Mouse (Mus musculus) E14TG2a.4 (cell line): ENCODE measurements around the gene Clic1.

Experiments used
- CTCF ChIP-seq: conservative IDR thresholded peaks from 2 replicates; pipeline ENCODE4 v1.5.1; 2014; ENCODE audit warnings: low read length
- NANOG ChIP-seq: IDR thresholded peaks from 2 replicates; pipeline ENCODE4 v1.6.1; 2014; ENCODE audit warnings: borderline replicate concordance, low read length, mixed read lengths
- POU5F1 ChIP-seq: IDR thresholded peaks from 2 replicates; pipeline ENCODE4 v1.6.1; 2014; ENCODE audit warnings: low read length, borderline replicate concordance

DNA sequence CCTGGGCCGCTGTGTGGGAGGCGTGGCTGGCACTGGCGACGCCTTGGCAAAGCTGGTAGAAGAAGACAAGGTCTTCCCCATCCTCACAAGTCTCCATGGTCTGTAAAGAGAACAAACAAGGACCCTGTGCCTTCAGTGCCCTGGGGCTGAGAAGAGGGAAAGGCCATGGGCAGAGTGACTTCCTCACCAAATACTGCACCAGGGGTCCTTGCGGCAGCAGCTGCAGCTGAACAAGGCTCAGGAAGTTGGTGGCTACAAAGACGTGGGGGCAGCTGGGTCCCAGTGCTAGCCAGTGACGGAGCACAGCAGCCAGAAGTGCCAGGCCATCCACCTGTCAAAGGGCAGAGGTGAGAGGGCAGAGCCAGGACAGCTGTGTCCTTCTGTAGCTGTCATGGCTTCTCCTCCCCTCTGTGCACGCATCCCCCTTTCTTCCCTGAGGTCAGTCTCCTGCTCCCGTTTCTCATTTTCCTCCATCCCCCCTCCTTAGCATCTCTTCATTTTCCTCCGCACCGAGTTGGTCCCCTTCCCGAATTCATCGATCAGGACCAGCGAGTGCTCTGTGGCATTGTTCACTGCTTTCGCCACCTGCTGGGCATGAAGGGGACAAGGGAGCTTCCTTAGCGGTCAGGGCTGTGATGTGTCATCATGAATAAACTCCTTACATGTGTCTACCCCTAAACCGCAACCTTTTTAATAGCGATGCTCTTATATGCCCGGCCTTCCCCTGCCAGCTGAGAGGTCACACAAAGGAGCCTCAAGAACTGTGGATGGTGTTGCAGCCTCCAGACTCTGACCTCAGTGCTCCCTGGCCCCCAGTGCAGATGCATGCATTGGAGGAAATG, 19.9 kb upstream of the Clic1 start:
- TF ChIP-seq CTCF (no peak), NANOG (no peak), POU5F1 (no peak)
